Comparison of ENCODE assay signal across 8 mouse cellular contexts in the genomic region with DNA sequence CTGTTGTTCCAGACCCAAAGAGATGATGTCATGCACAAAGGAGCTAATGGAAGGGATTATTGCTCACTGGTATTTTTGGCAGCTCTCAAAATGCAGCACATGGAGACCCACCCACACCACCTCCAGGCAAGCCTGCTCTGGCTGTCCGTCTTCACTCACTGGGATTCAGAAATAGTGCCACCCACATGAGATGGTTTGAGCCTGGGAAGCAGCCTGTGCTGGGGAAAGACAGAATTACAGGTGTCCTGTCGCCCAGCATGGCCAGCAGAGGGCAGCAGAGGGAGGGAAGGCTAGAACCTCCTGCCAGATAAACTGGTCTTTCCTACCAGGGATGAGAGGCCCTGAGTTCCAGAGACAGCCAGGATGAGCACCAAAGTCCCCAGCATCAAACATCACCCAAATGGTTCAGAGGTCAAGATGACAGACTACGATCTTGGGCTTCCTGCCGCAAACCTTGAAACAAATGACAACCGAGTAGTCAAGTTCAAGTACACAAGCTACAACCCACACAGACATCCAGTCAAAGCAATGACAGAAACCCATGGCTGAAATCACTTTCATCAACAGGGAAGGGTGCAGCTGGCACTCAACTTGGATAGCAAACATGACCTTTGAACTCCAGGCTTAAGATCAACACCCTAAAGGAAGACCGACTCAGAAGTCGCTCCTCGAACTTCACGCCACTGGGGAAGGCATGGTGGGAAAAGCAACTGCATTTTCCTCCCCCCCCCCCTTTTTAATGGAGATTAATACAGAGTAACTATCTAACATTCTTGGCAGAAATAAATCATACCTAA. TPM values are rescaled to one million over a fixed set of nuclear protein-coding genes. Genes with fewer than 3 reads are reported as not detected.
DNase-seq lines count a peak whose midpoint lies in the region; ATAC-seq and TF ChIP-seq lines count a peak whose summit lies in the region.

No protein-coding gene starts in this region.

- no peaks in the 10 kb centered on the region for H3K27me3 ChIP-seq in Patski
- H3K27me3 ChIP-seq in kidney, embryonic 14.5 days (ENCODE audit: control insufficient read depth, insufficient read depth, low read length): no peaks in the 10 kb centered on the region
- H3K27me3 ChIP-seq in limb, embryonic 14.5 days (ENCODE audit: control insufficient read depth, insufficient read depth, low read length): no peaks in the 10 kb centered on the region

- no peak overlapping the region for H3K27ac ChIP-seq in kidney, embryonic 14.5 days (ENCODE audit: low read depth, low read length)
- no peak overlapping the region for H3K27ac ChIP-seq in limb, embryonic 14.5 days (replicated peaks; ENCODE audit: low read depth, low read length)

- no peak for TF ChIP-seq POLR2A in limb, embryonic 14.5 days (IDR thresholded peaks at IDR 0.05; ENCODE audit: borderline replicate concordance, extremely low read depth, insufficient read depth, insufficient read length)

- no peaks in the 10 kb centered on the region for H3K9me3 ChIP-seq in kidney, embryonic 14.5 days (ENCODE audit: control insufficient read depth, low read length)
- H3K9me3 ChIP-seq in limb, embryonic 14.5 days (ENCODE audit: control insufficient read depth, low read length): no peaks in the 10 kb centered on the region

- H3K36me3 ChIP-seq in kidney, embryonic 14.5 days (ENCODE audit: control insufficient read depth, insufficient read depth, low read length): no peaks in the 10 kb centered on the region
- no peaks in the 10 kb centered on the region for H3K36me3 ChIP-seq in limb, embryonic 14.5 days (ENCODE audit: control insufficient read depth, insufficient read depth, low read length)

- DNase-seq in 3134 (ENCODE audit: extremely low read depth, insufficient read length, low spot score) (peak; percentile 41), Patski (ENCODE audit: low read depth, low spot score) (peak; percentile 17)
- peak; percentile 91 to 96 for DNase-seq in cerebellum, postnatal 14 days
- DNase-seq in gastrocnemius, adult 18-20 months (ENCODE audit: low spot score): peak; percentile 64
- peak; percentile 76 for DNase-seq in limb, embryonic 14.5 days (ENCODE audit: low spot score)
- peak; percentile 37 for DNase-seq in ovary, adult 18-20 months (ENCODE audit: low spot score)
- DNase-seq in testis, postnatal 14 days (ENCODE audit: low spot score): peak; percentile 59

- peak; percentile 54 for ATAC-seq in Patski
- peak; percentile 49; the same call in 1 of the 2 replicates for ATAC-seq in kidney, embryonic 14.5 days (ENCODE audit: low FRiP score, low TSS enrichment)
- ATAC-seq in limb, embryonic 14.5 days (ENCODE audit: low FRiP score, low read depth): no peak

- no peak overlapping the region for H3K9ac ChIP-seq in kidney, embryonic 14.5 days (ENCODE audit: low read depth, low read length)
- H3K9ac ChIP-seq in limb, embryonic 14.5 days (ENCODE audit: low read depth, low read length, severe bottlenecking): no peak overlapping the region

- no peaks in the 10 kb centered on the region for H3K4me1 ChIP-seq in kidney, embryonic 14.5 days (ENCODE audit: control insufficient read depth, insufficient read depth, low read length)
- no peaks in the 10 kb centered on the region for H3K4me1 ChIP-seq in limb, embryonic 14.5 days (ENCODE audit: control insufficient read depth, insufficient read depth, low read length)

- no peak overlapping the region for H3K4me3 ChIP-seq in kidney, embryonic 14.5 days (ENCODE audit: low read length)
- H3K4me3 ChIP-seq in limb, embryonic 14.5 days (replicated peaks; ENCODE audit: low read length): no peak overlapping the region

- POLR2A ChIA-PET in Patski (lab: Charles Lee): no interaction called here

- 70% methylated on average over 9 of the region's 9 CpGs for WGBS in kidney, embryonic 14.5 days
- 69% methylated on average over 9 of the region's 9 CpGs for WGBS in limb, embryonic 14.5 days

- in situ Hi-C loops in Patski (cut with MboI; ENCODE audit: low pct_unique_long_range_greater_than_20kb): loop anchor here (25.0 kb wide), 1 partner anchor 309 kb away; a partner anchor contains a TSS

- no peak overlapping the region for H3K4me2 ChIP-seq in kidney, embryonic 14.5 days (replicated peaks; ENCODE audit: low read depth, low read length)
- H3K4me2 ChIP-seq in limb, embryonic 14.5 days (replicated peaks; ENCODE audit: low read depth, low read length, severe bottlenecking): no peak overlapping the region

- TF ChIP-seq CTCF in Patski (IDR thresholded peaks at IDR 0.05): peak; percentile 84

- CTCF ChIA-PET in Patski (lab: Charles Lee): interaction anchor here (0.7 to 1.7 kb wide), 7 partner anchors 15 to 190 kb away, joined by 3 to 4 read pairs (median 3); a partner anchor contains a TSS

RNA-seq across cellular contexts. Expression of a gene that starts 41.4 kb away (rescaled TPM):
- 3.6 TPM for polyA plus RNA-seq in Patski (2021)
- total RNA-seq in gastrocnemius, adult 18-20 months (2021): under 1 TPM; 0.57 to 0.59 TPM
- 1.1 and 1.6 TPM in 2 replicates for polyA plus RNA-seq in kidney, embryonic 14.5 days (2014; fragmentation: Nextera tagmentation; extraction: Ambion mirVana)
- 3.1 and 3.7 TPM in 2 replicates for polyA plus RNA-seq in limb, embryonic 14.5 days (2012; rRNA removed)
- 4.1 and 4.5 TPM in 2 replicates for polyA plus RNA-seq in limb, embryonic 14.5 days (2014; fragmentation: Nextera tagmentation; extraction: Ambion mirVana)

Comparison
In these comparisons a context has a peak if more than half of its experiments do, and no peak if none do; other contexts are left out.
1. DNase-seq: peak in every context shown above with its lines; median percentile 94 in cerebellum, postnatal 14 days; 76 in limb, embryonic 14.5 days; 64 in gastrocnemius, adult 18-20 months; 59 in testis, postnatal 14 days; 41 in 3134; 37 in ovary, adult 18-20 months; 17 in Patski.